Mouse (Mus musculus): Measurements from ENCODE around the gene Tmem240. TPM values are rescaled to one million over a fixed set of nuclear protein-coding genes. Genes with fewer than 3 reads are reported as not detected.
"Not testable (repeated sequence)": the region's sequence is repeated elsewhere in the genome, so short reads cannot be mapped to it uniquely, and the experiment has no call there.

Tmem240 gene
- polyA plus RNA-seq, 1 experiment from 2014 or later = 2.2 TPM

DNA sequence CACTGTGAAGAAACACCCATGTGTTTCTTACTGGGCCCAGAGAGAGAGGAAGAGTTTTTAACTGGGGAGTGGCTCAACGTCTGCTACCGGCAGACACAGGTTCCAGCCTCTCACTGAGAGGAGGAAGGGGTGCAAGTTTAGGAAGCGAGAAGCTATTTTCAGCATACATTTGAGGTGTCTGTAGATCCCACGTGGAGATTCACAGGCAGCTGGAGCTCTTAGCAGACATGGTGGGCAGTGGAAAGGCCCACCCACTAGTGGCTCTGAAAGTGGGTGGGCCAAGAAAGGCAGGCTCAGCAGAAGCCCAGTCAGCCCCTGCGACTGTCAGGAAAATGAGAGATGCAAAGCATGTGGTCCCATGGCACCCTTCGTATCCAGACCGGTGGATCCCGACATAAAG, 3.7 kb downstream of the Tmem240 start:
- no peak overlapping the region for H3K27ac ChIP-seq
- H3K9me3 ChIP-seq = no peaks in the 10 kb centered on the region
- no peak overlapping the region for H3K9ac ChIP-seq
- no peaks in the 10 kb centered on the region for H3K27me3 ChIP-seq
- ATAC-seq (ENCODE audit: insufficient number of reproducible peaks, insufficient read depth, low FRiP score, low TSS enrichment) = no peak
- no peak overlapping the region for H3K4me3 ChIP-seq
- H3K4me2 ChIP-seq (replicated peaks) = no peak overlapping the region
- peaks cover 25% of the 10 kb centered on the region for H3K4me1 ChIP-seq
- H3K36me3 ChIP-seq = peaks cover 52% of the 10 kb centered on the region
- WGBS = 58% methylated on average over 8 of the region's 8 CpGs

DNA sequence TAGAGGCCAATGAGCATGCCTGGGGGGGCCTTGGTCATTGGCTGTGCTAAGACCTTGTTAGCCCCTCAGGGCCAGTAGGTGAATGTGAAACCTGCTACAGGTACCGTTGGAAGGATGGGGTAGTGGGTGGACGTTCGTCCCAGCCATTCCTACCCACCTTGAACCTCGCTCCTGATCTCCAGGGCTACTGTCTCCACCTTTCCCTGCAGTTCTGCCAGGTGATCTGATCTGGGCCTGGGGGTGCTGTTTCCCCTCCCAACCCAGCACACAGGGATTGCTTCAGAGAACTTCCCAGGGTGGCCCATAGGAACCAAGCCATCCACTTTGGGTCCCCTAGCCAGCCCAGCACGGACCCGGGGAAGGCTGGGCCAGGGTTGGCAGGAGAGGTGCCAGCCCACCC, 4.6 kb downstream of the Tmem240 start:
- Histone ChIP-seq H3K36me3 (peaks cover 58% of the 10 kb centered on the region), H3K27ac (no peak overlapping the region), H3K9ac (no peak overlapping the region), H3K4me1 (peaks cover 17% of the 10 kb centered on the region), H3K9me3 (no peaks in the 10 kb centered on the region), H3K4me3 (no peak overlapping the region), H3K4me2 (replicated peaks) (no peak overlapping the region), H3K27me3 (no peaks in the 10 kb centered on the region)
- no peak for ATAC-seq (ENCODE audit: insufficient number of reproducible peaks, insufficient read depth, low FRiP score, low TSS enrichment)
- 77% methylated on average over 6 of the region's 6 CpGs for WGBS

DNA sequence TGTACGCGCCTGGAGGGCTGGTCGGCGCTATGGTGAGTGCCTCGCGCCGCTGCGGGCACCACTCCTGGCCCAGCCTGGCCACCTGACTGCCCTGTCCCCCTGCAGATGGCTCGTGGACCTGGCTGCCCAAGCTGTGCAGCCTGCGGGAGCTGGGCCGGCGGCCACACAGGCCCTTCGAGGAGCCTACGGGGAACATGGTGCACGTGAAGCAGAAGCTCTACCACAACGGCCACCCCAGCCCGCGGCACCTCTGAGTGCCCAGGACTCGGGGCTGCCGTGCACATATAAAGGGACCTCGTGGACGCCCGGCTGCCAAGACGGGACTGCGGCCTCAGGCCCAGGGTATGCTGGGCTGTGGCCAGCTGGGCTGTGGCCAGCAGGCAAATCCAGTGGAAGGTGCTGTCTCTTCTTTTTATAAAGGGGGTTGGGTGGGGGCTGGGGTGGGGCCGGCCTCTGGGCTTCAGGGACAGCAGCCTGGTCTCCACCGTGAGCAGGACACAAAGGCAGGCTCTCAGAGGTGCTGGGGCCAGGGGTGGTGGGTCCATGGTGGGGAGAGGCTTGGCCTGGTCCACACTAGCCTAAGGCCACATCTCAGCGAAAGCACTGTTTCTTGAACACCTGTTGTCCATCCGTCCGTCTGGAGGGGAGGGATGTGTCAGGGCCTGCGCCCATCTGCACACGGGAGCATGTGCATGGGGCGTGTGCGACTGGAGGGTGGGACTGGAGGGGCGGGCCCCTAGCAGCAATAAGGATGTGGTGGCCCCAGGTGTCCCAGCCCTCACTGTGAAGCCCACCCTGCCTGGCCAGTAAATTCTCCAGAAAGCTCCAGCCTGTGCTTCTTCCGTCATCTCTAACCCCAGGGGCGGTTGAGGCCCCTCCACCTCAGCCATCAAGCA, 5.4 kb downstream of the Tmem240 start:
- H3K36me3 ChIP-seq = peaks cover 66% of the 10 kb centered on the region
- H3K27ac ChIP-seq = no peak overlapping the region
- ATAC-seq (ENCODE audit: insufficient number of reproducible peaks, insufficient read depth, low FRiP score, low TSS enrichment) = no peak; the same call in 1 of the 2 replicates
- no peaks in the 10 kb centered on the region for H3K27me3 ChIP-seq
- no peak overlapping the region for H3K9ac ChIP-seq
- no peak overlapping the region for H3K4me3 ChIP-seq
- H3K9me3 ChIP-seq = no peaks in the 10 kb centered on the region
- H3K4me2 ChIP-seq (replicated peaks) = no peak overlapping the region
- 85% methylated on average over 37 of the region's 37 CpGs for WGBS
- peaks cover 16% of the 10 kb centered on the region for H3K4me1 ChIP-seq

DNA sequence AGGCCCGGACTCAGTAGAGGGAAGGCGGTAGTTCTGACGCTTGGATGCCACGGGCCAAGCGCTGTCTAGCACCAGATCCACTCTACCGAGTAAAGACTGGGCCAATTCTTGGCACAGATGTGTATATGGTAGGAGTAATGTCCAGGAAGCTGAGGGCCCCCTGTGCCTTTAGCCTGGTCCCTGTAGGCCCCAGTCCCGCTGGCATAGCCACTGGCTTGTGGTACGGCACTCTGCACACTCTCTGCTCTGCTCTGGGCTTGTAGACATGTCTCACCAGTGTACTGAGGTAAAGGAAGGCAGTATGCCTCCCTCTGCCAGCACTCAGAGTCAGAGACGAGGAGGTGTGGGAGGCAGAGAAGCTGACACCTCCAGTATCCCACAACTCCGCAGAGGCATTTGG, 6.1 kb downstream of the Tmem240 start:
- peaks cover 69% of the 10 kb centered on the region for H3K36me3 ChIP-seq
- H3K9ac ChIP-seq; H3K9me3 ChIP-seq; H3K27ac ChIP-seq; H3K4me3 ChIP-seq; H3K27me3 ChIP-seq; ATAC-seq (ENCODE audit: insufficient number of reproducible peaks, insufficient read depth, low FRiP score, low TSS enrichment); H3K4me2 ChIP-seq (replicated peaks): not testable (repeated sequence)
- 85% methylated on average over 10 of the region's 10 CpGs for WGBS
- peaks cover 12% of the 10 kb centered on the region for H3K4me1 ChIP-seq

DNA sequence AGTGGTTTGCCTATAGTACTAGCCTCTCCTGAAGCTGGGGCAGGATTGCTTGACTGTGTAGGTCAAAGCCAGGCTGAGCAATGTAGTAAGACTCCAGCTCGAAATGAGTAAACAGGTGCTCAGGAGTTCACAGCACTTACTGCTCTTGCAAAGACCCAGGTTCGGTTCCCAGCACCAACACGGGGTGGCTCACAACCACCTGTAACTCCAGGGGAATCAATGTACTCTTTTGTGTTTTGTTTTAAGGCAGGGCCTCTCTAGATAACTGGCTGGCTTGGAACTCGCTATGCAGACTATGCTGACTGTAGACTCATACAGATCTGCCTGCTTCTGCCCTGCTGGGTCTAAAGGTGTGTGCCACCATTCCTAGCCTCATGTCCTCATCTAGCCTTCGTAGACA, 8.1 kb downstream of the Tmem240 start:
- H3K36me3 ChIP-seq = peaks cover 75% of the 10 kb centered on the region

DNA sequence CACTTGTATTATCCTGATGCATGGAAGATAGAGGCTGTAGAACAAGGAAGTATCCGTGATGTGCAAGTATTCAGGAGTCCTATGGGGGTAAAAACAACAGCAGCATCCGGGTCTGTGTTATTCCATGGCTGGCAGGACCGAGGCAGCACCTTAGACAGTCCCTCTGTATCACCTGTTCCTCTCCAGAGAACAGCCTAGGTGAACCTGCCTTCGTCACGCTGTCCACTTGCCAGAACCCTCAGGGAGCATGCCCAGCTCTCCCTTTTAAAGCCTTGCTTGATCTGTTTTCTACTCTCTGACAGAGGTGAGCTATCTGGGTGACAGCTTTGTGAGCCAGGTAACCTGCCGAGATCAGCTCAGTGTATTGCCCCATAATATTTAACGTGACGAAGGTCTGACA, 9.9 kb downstream of the Tmem240 start:
- H3K36me3 ChIP-seq = peaks cover 90% of the 10 kb centered on the region

More for the DNA sequence above, 8.1 kb downstream of the Tmem240 start:
- Histone ChIP-seq H3K27ac (no peak overlapping the region), H3K4me2 (replicated peaks) (no peak overlapping the region), H3K4me3 (no peak overlapping the region), H3K9me3 (no peaks in the 10 kb centered on the region), H3K4me1 (0 out of 2 replicates have a peak, but pooled peaks cover 3% of the 10 kb centered on the region), H3K9ac (no peak overlapping the region), H3K27me3 (no peaks in the 10 kb centered on the region)
- no peak for ATAC-seq (ENCODE audit: insufficient number of reproducible peaks, insufficient read depth, low FRiP score, low TSS enrichment)
- 92% methylated on average over 5 of the region's 5 CpGs for WGBS

DNA sequence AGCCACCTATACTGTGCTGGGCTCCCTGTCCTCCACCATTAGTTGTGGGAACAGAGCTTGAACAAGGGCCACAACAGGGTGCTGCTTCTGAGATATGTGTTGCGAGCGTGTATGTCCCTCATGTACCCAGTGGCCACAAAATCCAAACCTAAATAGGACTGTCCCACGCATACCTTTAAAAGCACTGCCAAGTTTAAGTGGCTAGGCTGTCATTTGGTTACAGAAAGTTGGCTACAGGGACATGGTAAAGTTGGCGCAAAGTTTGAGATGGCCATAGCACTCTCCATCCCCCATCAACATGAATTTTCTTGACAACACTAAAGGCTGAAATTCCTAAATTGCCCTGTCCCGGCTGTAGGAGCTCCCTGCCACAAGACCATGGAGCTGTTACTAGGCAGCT, 10.5 kb downstream of the Tmem240 start:
- peaks cover 90% of the 10 kb centered on the region for H3K36me3 ChIP-seq
- ATAC-seq (ENCODE audit: insufficient number of reproducible peaks, insufficient read depth, low FRiP score, low TSS enrichment) = no peak
- WGBS = 90% methylated on average over 5 of the region's 5 CpGs
- no peaks in the 10 kb centered on the region for H3K27me3 ChIP-seq
- no peak overlapping the region for H3K27ac ChIP-seq
- H3K4me3 ChIP-seq = no peak overlapping the region
- H3K9ac ChIP-seq = no peak overlapping the region
- H3K4me1 ChIP-seq = no peaks in the 10 kb centered on the region
- no peak overlapping the region for H3K4me2 ChIP-seq (replicated peaks)
- no peaks in the 10 kb centered on the region for H3K9me3 ChIP-seq

More for the DNA sequence above, 9.9 kb downstream of the Tmem240 start:
- no peaks in the 10 kb centered on the region for H3K9me3 ChIP-seq
- H3K4me2 ChIP-seq (replicated peaks) = no peak overlapping the region
- no peaks in the 10 kb centered on the region for H3K27me3 ChIP-seq
- ATAC-seq (ENCODE audit: insufficient number of reproducible peaks, insufficient read depth, low FRiP score, low TSS enrichment) = no peak
- H3K27ac ChIP-seq = no peak overlapping the region
- H3K9ac ChIP-seq = no peak overlapping the region
- WGBS = 92% methylated on average over 8 of the region's 8 CpGs
- no peak overlapping the region for H3K4me3 ChIP-seq
- no peaks in the 10 kb centered on the region for H3K4me1 ChIP-seq

DNA sequence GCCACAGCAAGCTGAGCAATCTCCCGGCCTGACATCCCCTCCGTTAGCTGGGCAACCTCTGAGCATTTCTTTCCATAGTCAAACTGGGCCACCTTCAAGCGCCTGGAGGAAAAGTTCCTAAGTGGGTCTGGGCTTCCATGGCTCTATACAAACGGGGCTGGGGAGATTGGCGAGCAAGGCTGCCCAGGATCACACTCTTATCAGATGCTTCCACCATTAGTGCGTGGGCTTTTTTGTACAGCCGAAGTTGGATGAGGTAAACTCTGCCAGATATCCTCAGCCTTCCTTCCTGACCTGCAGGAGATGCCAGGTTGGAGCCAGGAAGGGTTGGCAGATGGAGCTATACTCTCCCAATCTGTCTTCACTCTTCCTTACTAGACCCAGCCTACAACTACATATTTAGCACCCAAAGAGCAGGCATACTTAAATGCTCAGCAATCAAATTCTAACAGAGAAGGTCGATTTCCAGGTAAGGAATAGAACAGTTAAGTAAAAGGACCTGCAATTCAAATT, 11.5 kb downstream of the Tmem240 start:
- peaks cover 90% of the 10 kb centered on the region for H3K36me3 ChIP-seq
- H3K4me3 ChIP-seq = no peak overlapping the region
- H3K4me2 ChIP-seq (replicated peaks) = no peak overlapping the region
- H3K27ac ChIP-seq = no peak overlapping the region
- no peaks in the 10 kb centered on the region for H3K4me1 ChIP-seq
- 89% methylated on average over 8 of the region's 8 CpGs for WGBS
- H3K9ac ChIP-seq = no peak overlapping the region
- H3K27me3 ChIP-seq = no peaks in the 10 kb centered on the region
- ATAC-seq (ENCODE audit: insufficient number of reproducible peaks, insufficient read depth, low FRiP score, low TSS enrichment) = no peak
- H3K9me3 ChIP-seq = no peaks in the 10 kb centered on the region

DNA sequence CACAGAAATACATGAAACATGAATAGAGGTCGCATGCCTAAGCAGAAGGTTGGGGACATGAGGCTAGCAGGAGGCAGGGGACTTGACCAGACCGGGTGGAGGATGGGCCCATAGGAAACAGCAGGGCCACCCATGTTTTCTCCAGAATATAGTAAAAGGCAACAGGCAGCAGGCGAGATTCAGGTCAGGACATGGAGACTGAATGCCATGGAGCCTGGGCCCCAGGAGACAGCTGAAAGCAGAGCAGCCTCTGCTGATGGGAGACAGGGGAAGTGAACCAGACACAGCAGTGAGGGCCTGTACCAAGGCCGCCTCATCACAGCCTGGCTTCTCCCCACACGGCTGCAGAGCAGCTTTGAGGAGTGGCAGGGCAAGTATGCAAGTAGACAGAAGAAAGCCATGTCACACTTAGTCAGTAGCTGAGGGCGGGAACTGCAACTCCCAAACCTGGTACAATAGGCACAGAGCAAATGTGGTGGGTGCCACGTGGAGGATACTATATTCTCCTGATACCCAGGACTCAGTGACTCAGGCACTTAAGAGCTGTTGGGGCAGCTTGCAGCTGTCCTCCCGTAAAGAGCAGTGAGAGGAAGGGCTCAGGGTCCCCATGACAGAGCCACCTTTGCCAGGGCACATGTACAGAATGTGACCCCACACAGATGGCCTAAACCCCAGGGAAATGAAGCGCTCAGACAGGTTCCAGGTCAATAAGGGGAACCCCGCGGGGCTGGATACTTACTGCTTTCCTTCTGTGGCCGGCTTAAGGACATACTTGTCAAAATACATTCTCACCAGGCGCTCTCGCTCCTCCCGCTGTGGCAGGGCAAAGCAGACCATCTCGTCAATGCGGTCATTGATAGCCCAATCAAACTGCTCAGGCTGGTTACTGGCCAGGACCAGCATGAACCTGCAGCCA, 12.2 kb downstream of the Tmem240 start:
- no peak overlapping the region for H3K27ac ChIP-seq
- 89% methylated on average over 17 of the region's 17 CpGs for WGBS
- no peaks in the 10 kb centered on the region for H3K27me3 ChIP-seq
- no peaks in the 10 kb centered on the region for H3K4me1 ChIP-seq
- peaks cover 91% of the 10 kb centered on the region for H3K36me3 ChIP-seq
- H3K9ac ChIP-seq = no peak overlapping the region
- H3K4me3 ChIP-seq = no peak overlapping the region
- no peak overlapping the region for H3K4me2 ChIP-seq (replicated peaks)
- ATAC-seq (ENCODE audit: insufficient number of reproducible peaks, insufficient read depth, low FRiP score, low TSS enrichment) = no peak
- no peaks in the 10 kb centered on the region for H3K9me3 ChIP-seq

DNA sequence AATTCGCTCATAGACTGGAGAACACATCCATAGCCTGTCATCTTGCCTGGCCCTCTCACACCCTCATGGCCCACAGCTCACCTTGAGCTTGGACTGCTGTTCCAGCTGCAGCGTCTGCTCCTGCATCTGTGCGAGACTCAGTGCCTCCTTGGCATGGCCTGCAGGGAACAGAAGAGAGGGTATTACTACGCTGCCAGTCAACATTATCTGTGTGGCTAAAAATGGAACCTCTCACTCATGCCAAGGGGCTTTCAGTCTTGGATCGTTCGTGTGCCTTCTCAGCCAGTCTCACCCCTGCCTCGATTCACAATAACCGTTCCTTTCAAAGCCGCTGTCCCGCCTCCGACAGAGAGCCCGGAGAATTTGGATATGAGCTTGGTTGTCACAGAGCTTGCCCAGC, 22.4 kb downstream of the Tmem240 start:
- H3K36me3 ChIP-seq = peaks cover 45% of the 10 kb centered on the region
- H3K27ac ChIP-seq = no peak overlapping the region
- no peaks in the 10 kb centered on the region for H3K27me3 ChIP-seq
- H3K4me3 ChIP-seq = no peak overlapping the region
- H3K9me3 ChIP-seq = no peaks in the 10 kb centered on the region
- no peak overlapping the region for H3K4me2 ChIP-seq (replicated peaks)
- no peak overlapping the region for H3K9ac ChIP-seq
- WGBS = 93% methylated on average over 12 of the region's 12 CpGs
- no peak for ATAC-seq (ENCODE audit: insufficient number of reproducible peaks, insufficient read depth, low FRiP score, low TSS enrichment)
- H3K4me1 ChIP-seq = peaks cover 19% of the 10 kb centered on the region

DNA sequence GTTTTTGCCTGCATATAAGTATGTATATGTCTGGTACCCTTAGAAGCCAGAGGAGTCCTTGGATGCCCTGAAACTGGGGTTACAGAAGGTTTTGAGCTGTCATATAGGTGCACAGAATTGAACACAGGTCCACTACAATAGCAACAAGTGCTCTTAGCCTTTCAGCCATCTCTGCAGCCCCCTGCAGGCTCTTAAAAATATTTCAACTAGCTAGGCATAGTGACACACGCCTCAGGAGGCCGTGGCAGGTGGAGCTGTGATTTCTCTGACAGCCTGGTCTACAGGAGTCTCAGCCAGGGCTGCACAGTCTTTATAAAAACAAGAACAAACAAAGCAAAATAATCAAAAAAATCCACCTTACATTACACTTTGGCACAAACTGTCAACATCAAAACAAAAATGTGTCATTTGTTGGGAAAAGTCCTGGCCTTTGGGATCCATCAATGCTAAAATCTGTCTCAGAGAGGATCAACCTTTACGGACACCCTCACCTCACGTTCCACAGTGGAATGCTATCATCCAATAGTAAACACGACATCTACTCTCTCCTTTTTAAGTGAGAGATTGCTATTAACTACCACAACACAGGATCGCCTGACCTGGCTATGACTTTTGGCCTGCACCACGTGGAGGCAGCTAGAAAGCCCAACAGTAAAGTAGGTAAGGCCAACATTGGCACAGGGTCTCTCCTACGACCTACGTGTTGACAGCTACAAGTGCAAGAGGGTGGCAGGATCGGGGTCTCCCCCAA, 25.4 kb downstream of the Tmem240 start:
- peak overlapping the region; percentile 75 for H3K9ac ChIP-seq
- no peaks in the 10 kb centered on the region for H3K9me3 ChIP-seq
- H3K4me3 ChIP-seq = peak overlapping the region; percentile 97
- peaks cover 19% of the 10 kb centered on the region for H3K4me1 ChIP-seq
- H3K36me3 ChIP-seq = peaks cover 17% of the 10 kb centered on the region
- no peak for ATAC-seq (ENCODE audit: insufficient number of reproducible peaks, insufficient read depth, low FRiP score, low TSS enrichment)
- H3K4me2 ChIP-seq (replicated peaks) = peak overlapping the region; percentile 91
- WGBS = 2% methylated on average over 10 of the region's 10 CpGs
- H3K27me3 ChIP-seq = no peaks in the 10 kb centered on the region
- 0 out of 2 replicates have a peak overlapping the region, but pooled peaks have one; percentile 41 for H3K27ac ChIP-seq
